Mouse (Mus musculus): ENCODE data around the gene Anks6. TPM values are rescaled to one million over a fixed set of nuclear protein-coding genes. Genes with fewer than 3 reads are reported as not detected.

Anks6 gene
- polyA plus RNA-seq, 1 experiment from 2014 or later = 4.3 TPM

DNA sequence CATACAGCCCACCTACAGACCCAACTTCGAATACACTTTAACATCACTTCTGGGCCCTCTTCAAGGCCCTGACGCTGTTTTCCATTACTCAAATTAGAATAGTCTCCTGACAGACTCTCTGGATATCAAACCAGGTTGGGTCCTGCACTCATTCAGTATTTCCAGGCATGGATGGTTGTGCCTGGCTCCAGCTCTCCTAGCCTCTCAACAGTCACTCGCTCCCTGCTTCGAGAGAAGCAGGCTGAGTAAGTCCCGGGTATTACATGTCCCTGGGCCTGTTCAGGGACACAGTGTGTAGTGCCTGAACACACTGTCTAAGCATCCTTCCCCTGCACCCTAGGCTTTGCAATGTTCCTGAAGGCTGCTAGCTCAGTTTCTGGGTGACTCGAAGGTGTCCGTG lies 80.1 kb downstream of the Anks6 start:
- no peak for ATAC-seq (replicated peaks; ENCODE audit: low FRiP score)
- H3K4me1 ChIP-seq (replicated peaks; ENCODE audit: control insufficient read depth, insufficient read depth, low read length) = no peaks in the 10 kb centered on the region
- no peak overlapping the region for H3K27ac ChIP-seq (ENCODE audit: low read depth, low read length)
- H3K27me3 ChIP-seq (ENCODE audit: control insufficient read depth, insufficient read depth, low read length) = no peaks in the 10 kb centered on the region
- H3K9ac ChIP-seq (ENCODE audit: low read length) = no peak overlapping the region
- no peaks in the 10 kb centered on the region for H3K9me3 ChIP-seq (ENCODE audit: control insufficient read depth, low read length)
- DNase-seq (ENCODE audit: low spot score) = no peak
- H3K36me3 ChIP-seq (ENCODE audit: control insufficient read depth, insufficient read depth, low read length) = no peaks in the 10 kb centered on the region
- H3K4me3 ChIP-seq (ENCODE audit: low read depth, low read length) = no peak overlapping the region
- 90% methylated on average over 7 of the region's 7 CpGs for WGBS
- no peak overlapping the region for H3K4me2 ChIP-seq (ENCODE audit: low read depth, low read length, severe bottlenecking)

GRCm38 (mm10) chr4:46976671-46977071 lies 80.6 kb downstream of the Anks6 start:
- ATAC-seq (replicated peaks; ENCODE audit: low FRiP score) (no peak), DNase-seq (ENCODE audit: low spot score) (no peak)
- WGBS = 81% methylated on average over 11 of the region's 11 CpGs
- no peaks in the 10 kb centered on the region for H3K36me3 ChIP-seq (ENCODE audit: control insufficient read depth, insufficient read depth, low read length)
- H3K27ac ChIP-seq (ENCODE audit: low read depth, low read length) = no peak overlapping the region
- no peak overlapping the region for H3K4me2 ChIP-seq (ENCODE audit: low read depth, low read length, severe bottlenecking)
- no peaks in the 10 kb centered on the region for H3K4me1 ChIP-seq (replicated peaks; ENCODE audit: control insufficient read depth, insufficient read depth, low read length)
- no peaks in the 10 kb centered on the region for H3K9me3 ChIP-seq (ENCODE audit: control insufficient read depth, low read length)
- H3K9ac ChIP-seq (ENCODE audit: low read length) = no peak overlapping the region
- H3K27me3 ChIP-seq (ENCODE audit: control insufficient read depth, insufficient read depth, low read length) = no peaks in the 10 kb centered on the region
- no peak overlapping the region for H3K4me3 ChIP-seq (ENCODE audit: low read depth, low read length)

DNA sequence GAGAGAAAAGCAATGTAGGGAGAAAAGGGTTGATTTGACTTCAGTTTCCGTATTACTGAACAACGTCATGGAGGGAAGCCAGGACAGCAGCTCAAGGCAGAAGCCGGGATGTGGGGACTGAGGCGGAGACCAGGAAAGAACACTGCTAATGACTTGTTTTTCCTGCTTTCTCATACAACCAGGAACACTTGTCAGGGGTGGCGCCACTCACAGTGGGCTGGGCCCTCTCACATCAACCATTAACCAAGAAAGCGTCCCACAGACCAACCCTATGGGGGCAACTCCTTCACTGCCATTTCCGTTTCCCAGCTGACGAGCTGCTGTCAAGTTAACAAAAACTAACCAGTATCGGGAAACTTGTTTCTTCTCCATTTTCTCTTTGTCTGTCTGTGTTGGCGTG lies 83.9 kb downstream of the Anks6 start:
- no peak overlapping the region for H3K9ac ChIP-seq (ENCODE audit: low read length)
- no peaks in the 10 kb centered on the region for H3K27me3 ChIP-seq (ENCODE audit: control insufficient read depth, insufficient read depth, low read length)
- DNase-seq (ENCODE audit: low spot score) (no peak), ATAC-seq (replicated peaks; ENCODE audit: low FRiP score) (no peak)
- H3K9me3 ChIP-seq (ENCODE audit: control insufficient read depth, low read length) = no peaks in the 10 kb centered on the region
- H3K4me1 ChIP-seq (replicated peaks; ENCODE audit: control insufficient read depth, insufficient read depth, low read length) = no peaks in the 10 kb centered on the region
- WGBS = 89% methylated on average over 10 of the region's 10 CpGs
- no peaks in the 10 kb centered on the region for H3K36me3 ChIP-seq (ENCODE audit: control insufficient read depth, insufficient read depth, low read length)
- H3K4me3 ChIP-seq (ENCODE audit: low read depth, low read length) = no peak overlapping the region
- no peak overlapping the region for H3K4me2 ChIP-seq (ENCODE audit: low read depth, low read length, severe bottlenecking)
- H3K27ac ChIP-seq (ENCODE audit: low read depth, low read length) = no peak overlapping the region

GRCm38 (mm10) chr4:46967981-46968380 lies 89.2 kb downstream of the Anks6 start:
- Histone ChIP-seq H3K4me2 (ENCODE audit: low read depth, low read length, severe bottlenecking) (no peak overlapping the region), H3K27ac (ENCODE audit: low read depth, low read length) (no peak overlapping the region), H3K9me3 (ENCODE audit: control insufficient read depth, low read length) (no peaks in the 10 kb centered on the region; the same call in 1 of the 2 replicates), H3K27me3 (ENCODE audit: control insufficient read depth, insufficient read depth, low read length) (no peaks in the 10 kb centered on the region), H3K9ac (ENCODE audit: low read length) (no peak overlapping the region), H3K4me3 (ENCODE audit: low read depth, low read length) (no peak overlapping the region), H3K36me3 (ENCODE audit: control insufficient read depth, insufficient read depth, low read length) (no peaks in the 10 kb centered on the region), H3K4me1 (replicated peaks; ENCODE audit: control insufficient read depth, insufficient read depth, low read length) (no peaks in the 10 kb centered on the region)
- no peak for ATAC-seq (replicated peaks; ENCODE audit: low FRiP score)
- WGBS = 91% methylated on average over 10 of the region's 10 CpGs
- DNase-seq (ENCODE audit: low spot score) = no peak

DNA sequence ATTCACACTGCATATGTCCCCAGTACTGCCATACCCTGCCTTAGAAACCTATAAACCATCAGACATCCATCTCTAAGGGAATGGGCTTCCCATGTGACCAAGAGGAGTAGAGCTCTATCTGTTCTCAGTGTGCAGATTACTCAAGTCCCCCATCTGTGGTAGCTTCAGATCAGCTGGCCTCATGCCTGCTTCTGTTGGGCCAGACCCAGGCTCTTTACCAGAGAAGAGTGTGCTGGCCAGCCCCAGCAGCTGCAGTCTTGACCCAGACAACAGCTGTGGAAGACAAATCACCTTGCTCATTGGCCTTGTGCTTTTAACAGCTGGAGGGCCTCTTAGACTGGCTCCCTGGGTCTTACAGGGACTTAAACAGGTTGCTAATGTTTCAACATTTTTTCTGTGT lies 90.7 kb downstream of the Anks6 start:
- ATAC-seq (replicated peaks; ENCODE audit: low FRiP score) = no peak
- Histone ChIP-seq H3K36me3 (ENCODE audit: control insufficient read depth, insufficient read depth, low read length) (no peaks in the 10 kb centered on the region), H3K4me1 (replicated peaks; ENCODE audit: control insufficient read depth, insufficient read depth, low read length) (no peaks in the 10 kb centered on the region)

More for the DNA sequence above, 90.7 kb downstream of the Anks6 start:
- DNase-seq (ENCODE audit: low spot score) = no peak
- H3K27me3 ChIP-seq (ENCODE audit: control insufficient read depth, insufficient read depth, low read length) = no peaks in the 10 kb centered on the region
- no peaks in the 10 kb centered on the region; the same call in 1 of the 2 replicates for H3K9me3 ChIP-seq (ENCODE audit: control insufficient read depth, low read length)
- no peak overlapping the region for H3K9ac ChIP-seq (ENCODE audit: low read length)
- H3K4me2 ChIP-seq (ENCODE audit: low read depth, low read length, severe bottlenecking) = no peak overlapping the region
- no peak overlapping the region for H3K27ac ChIP-seq (ENCODE audit: low read depth, low read length)
- no peak overlapping the region for H3K4me3 ChIP-seq (ENCODE audit: low read depth, low read length)

Other genes with a start within 250 kb of the Anks6 start
- 0.27 and 0.52 TPM in 2 replicates for gene Gabbr2, start 65.6 kb downstream of the Anks6 start, polyA plus RNA-seq (2014; fragmentation: Nextera tagmentation; extraction: Ambion mirVana)
- gene Galnt12, start 34.5 kb upstream of the Anks6 start, polyA plus RNA-seq (2014; fragmentation: Nextera tagmentation; extraction: Ambion mirVana) = 12.1 and 12.4 TPM in 2 replicates
- 6.6 and 7.0 TPM in 2 replicates for gene Col15a1, start 150.7 kb upstream of the Anks6 start, polyA plus RNA-seq (2014; fragmentation: Nextera tagmentation; extraction: Ambion mirVana)